Mouse (Mus musculus) thymus, postnatal 25 days (tissue): ENCODE results near the gene Ier3.

Source experiments
- DNase-seq: peaks from one replicate; pipeline ENCODE4 v3.0.0; 2022

Ier3 gene

DNA sequence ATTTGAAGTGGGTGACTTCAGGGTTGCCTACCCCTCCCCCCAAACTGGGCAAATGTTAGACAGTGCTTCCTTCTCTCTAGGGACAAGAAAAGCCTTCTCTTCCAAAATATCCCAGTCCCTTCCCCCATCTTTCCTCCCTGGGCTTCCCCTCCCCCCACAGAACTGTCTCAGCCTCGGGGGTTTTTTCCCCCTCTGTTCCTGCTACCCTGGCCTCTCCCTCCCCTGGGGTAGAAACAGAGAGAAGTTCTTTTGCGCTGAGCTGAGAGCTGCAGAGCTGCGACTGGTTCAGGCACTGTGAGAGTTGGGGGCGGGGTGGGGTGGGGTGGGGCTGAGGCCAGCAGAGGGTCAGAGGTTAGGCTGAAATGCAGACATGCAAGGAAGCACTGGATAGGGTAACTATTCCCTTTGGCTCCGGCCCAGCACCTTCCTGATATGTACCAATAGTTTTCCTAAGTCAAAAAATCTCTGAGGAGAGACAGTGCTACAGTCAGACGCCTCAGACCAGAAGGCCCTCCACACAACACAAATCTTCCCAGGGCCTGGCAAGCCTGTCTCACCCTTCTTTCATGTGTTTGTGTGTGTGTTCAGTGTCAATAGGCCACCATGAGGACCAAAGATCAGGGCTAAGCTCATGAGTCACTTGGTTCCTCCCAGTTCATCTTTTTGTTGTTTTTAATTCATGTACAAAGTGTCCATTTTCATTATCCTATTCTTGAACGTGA is 48.0 kb downstream of the Ier3 start:
- peak; percentile 64 for DNase-seq

DNA sequence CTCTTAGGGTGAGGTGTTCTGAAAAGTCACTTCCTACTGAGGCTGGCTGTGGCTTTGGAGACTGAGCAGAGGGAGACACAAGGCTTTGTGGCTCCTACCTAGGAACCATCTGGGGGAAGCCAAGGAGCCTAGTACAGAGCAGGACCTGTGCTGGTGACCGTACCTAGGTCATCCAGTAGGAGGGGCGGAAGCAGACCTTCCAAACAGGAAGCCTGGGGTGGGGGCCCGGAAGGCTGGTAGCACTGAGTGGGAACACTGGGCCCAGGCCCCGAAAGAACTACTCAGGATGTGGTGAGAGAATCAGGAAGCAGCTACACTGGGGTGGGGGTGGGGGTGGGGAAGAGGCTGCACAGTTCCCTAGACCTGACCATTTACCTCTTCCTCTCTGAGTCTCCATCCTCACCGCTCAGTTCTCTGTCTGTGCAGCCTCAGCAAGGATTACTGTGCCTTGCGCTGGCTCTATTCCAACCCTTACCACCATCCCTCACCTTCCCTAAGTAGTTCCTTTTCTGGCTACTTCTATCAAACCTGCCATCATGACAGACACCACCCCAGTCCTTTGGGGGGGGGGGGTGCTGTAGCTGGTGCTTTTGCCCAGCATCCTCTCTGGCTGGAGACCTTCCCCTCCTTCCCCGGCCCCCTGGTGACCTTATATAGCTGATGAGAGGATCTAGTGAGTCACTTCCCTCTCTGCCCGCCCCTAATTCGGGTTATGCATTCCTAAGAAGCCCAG is 48.8 kb downstream of the Ier3 start:
- DNase-seq, result peak; percentile 89

DNA sequence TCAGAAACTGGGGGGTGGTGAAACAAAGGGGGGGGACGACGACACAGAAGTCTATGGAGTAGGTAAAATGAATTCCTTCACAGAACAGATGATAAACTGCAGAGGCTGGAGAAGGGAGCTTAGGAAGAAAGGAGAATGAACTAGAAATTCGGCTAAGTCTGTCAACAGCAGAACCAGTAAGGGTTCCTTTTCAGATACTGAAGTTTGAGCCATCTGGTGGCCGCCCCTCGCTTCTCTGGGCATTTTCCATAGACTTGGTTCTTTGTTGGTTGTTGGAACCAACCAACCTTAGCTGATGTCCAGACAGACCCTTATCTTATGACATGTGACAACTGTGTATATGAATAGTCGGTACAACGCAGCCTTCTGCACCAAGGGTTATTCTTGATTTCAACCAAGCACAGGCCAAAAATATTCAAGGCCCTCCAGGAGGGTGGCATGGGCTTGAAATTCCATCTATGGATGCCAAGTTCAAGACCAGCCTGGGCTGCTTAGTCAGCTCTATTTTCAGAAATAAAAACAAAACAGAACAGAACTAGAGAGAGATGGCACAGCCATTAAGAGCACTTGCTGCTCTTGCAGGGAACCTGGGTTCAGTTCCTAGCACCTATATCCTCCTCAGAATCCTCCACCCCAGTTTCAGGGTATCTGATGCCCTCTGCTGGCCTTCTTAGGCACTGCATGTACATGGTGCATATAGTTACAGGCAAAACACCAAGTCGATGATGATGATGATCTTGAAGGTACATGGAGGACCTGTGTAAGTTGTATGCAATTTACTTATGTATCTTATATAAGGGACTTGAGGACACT is 49.6 kb downstream of the Ier3 start:
- DNase-seq, result peak; percentile 58
